Mouse (Mus musculus): ENCODE data around the gene Hoxd9.

Gene Hoxd9

GRCm38 (mm10) chr2:74683471-74683951 is 14.0 kb upstream of the Hoxd9 start:
- no peak for DNase-seq (ENCODE audit: low spot score)

GRCm38 (mm10) chr2:74684106-74684505 is 13.4 kb upstream of the Hoxd9 start:
- DNase-seq (ENCODE audit: low spot score) = no peak

- no peak for DNase-seq (ENCODE audit: low spot score)
Observed at GRCm38 (mm10) chr2:74685059-74685603, 12.4 kb upstream of the Hoxd9 start.

GRCm38 (mm10) chr2:74686301-74686987 is 11.1 kb upstream of the Hoxd9 start:
- DNase-seq (ENCODE audit: low spot score) = no peak

- DNase-seq (ENCODE audit: low spot score) = no peak
Observed at GRCm38 (mm10) chr2:74686988-74687697, 10.4 kb upstream of the Hoxd9 start.

GRCm38 (mm10) chr2:74687698-74688555 is 9.6 kb upstream of the Hoxd9 start:
- no peak for DNase-seq (ENCODE audit: low spot score)

GRCm38 (mm10) chr2:74688795-74689573 is 8.5 kb upstream of the Hoxd9 start:
- no peak for DNase-seq (ENCODE audit: low spot score)

- DNase-seq (ENCODE audit: low spot score) = no peak
Observed at GRCm38 (mm10) chr2:74689574-74690337, 7.8 kb upstream of the Hoxd9 start.

GRCm38 (mm10) chr2:74690338-74690716 is 7.2 kb upstream of the Hoxd9 start:
- DNase-seq (ENCODE audit: low spot score) = no peak

GRCm38 (mm10) chr2:74691022-74691951 is 6.2 kb upstream of the Hoxd9 start, which contains the start of gene Hoxd10:
Gene Hoxd10, plus strand, starts transcription at chr2:74691924.
- peak; percentile 37 for DNase-seq (ENCODE audit: low spot score)

- no peak for DNase-seq (ENCODE audit: low spot score)
Observed at GRCm38 (mm10) chr2:74691995-74692807, 5.3 kb upstream of the Hoxd9 start.

DNA sequence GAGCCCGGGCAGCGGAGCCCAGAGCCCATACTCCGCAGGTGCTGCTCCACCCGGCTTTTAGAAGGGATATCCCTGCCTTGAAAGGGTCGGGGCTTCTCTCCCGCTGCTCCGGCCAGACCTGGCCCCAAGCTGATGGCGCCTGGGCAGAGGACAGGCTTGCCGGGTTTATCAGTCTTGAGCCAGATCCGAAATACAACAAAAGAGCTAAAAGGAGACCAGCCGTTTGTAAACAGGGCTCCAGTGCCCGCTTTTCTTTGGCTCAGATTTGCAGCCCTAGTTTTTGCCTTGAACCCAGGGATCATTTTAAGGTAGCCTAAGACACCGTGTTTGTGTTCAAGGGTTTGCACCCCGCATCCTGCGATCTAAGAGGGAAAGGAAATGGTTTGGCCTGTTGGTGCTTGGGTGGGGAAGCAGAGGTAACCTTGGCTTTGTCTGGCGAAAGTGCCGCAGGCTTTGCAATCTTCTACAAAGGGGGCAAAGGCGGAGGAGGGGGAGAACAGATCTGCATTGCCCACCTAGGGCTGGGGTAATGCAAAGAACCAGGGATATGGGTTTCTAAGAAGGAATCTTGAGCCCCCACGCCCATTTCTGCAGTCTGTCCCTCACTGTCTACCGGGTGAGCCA is 4.6 kb upstream of the Hoxd9 start:
- no peak for DNase-seq (ENCODE audit: low spot score)

DNA sequence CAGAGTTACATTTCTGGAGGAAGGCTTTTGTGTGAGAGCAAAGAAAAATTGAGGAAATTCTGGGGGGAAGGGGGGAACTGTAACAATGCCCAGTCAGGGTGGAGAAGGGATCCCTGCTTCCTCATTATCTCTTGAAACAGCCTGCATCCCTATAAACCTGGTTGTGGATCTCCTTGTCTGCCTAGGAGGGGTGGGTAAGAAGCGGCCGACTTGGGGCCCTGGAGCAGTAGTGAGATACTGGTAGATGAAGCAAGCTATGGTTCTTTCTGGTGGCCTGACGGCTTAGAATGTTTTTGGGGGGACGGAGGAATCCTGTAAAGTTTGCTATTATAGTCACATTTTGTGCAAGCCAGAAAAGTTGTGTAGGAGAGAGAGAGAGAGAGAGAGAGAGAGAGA is 4.1 kb upstream of the Hoxd9 start:
- DNase-seq (ENCODE audit: low spot score) = no peak

- no peak for DNase-seq (ENCODE audit: low spot score)
Observed at GRCm38 (mm10) chr2:74694066-74694465, 3.5 kb upstream of the Hoxd9 start.

DNA sequence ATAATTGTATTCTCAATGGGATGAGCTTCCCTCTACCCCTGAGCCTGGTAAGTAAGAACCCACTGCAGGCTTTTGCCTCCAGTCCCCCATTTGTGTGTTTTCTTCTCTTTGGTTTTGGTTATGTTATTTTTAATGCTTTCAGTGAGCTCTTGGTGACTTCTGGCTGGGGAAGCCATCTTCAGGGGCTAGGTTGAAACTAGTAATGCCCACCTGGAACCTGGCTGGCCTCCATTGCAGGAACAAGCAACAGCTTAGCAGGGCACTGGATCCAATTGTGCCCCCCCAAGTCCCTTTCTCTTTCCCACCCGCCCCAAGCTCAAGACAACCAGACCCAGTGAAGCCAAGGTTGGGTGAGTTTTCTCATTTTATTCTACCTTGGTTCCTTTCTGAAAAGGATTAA is 2.1 kb upstream of the Hoxd9 start:
- DNase-seq (ENCODE audit: low spot score) = no peak

- DNase-seq (ENCODE audit: low spot score) = no peak
Observed at GRCm38 (mm10) chr2:74695813-74696430, 1.6 kb upstream of the Hoxd9 start.

DNA sequence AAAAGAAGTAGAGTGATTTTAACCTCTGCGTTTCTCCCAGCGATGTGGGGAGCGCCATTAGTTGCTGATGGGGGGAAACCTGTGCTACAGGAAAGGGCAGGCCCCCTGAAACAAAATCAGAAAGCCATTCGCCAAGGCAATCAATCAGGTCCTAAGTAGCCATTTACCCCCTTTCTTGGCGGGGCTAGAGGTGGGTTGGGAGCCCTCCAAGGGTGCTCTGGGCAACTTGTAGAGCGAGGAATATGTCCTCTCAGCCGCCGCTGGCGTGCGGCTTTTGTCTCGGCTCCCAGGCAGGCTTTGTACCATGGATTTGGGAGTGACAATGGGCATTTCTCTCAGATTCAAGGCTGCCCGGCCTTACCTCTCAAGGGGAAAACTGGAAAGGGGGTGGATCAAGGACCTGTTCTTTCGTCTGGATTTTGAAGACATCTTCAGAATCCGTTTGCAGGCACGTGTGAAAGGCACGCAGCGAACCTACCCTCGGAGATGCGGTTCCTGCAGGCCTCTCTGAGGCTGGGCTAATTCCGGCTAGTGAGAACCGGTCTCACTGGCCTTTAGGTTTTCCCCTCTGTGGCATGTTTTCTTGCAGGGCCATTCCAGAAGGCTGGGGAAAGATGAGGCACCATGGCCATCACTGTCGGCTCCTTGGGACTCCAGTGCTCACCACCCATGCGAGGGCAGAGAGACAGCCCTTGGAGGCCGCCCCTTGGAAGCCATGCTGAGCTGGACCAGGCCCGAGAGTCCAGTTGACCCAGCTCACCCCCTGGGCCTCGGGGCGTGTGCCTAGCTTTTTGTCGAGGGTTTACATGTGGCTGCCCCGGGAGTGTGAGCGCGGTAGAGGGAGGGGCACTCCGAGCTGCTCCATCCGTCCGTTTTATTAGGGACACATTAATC is 838 bp upstream of the Hoxd9 start:
- no peak for DNase-seq (ENCODE audit: low spot score)

All from urinary bladder, postnatal 10 days (tissue).